Mouse (Mus musculus) gastrocnemius, adult 2 months (tissue): ENCODE data around the gene Zfp84. TPM values are rescaled to one million over a fixed set of nuclear protein-coding genes. Genes with fewer than 3 reads are reported as not detected.
"Not testable (repeated sequence)": the region's sequence is repeated elsewhere in the genome, so short reads cannot be mapped to it uniquely, and the experiment has no call there.

Source experiments
- DNase-seq: peaks from one replicate; pipeline ENCODE4 v3.0.0; 2022
- H3K27ac ChIP-seq: fragments of 200-600 bp; 2 replicates; pipeline ENCODE4 v1.8.1; 2022; ENCODE audit warnings: mild to moderate bottlenecking
- H3K4me3 ChIP-seq: fragments of 200-600 bp; 2 replicates; pipeline ENCODE4 v1.8.1; 2022; ENCODE audit warnings: mild to moderate bottlenecking, moderate library complexity
- CTCF ChIP-seq: fragments of 200-600 bp; IDR thresholded peaks from 2 replicates; pipeline ENCODE4 v1.8.1; 2022; ENCODE audit warnings: antibody characterized with exemption, mild to moderate bottlenecking, moderate library complexity
- intact Hi-C: fragments of 180-260 bp; cut with DNase I; formaldehyde crosslinking; loops from one replicate; pipeline ENCODE4 v1.15.1; 2025
- long read RNA-seq, 2 experiments: library from polyadenylated mRNA; stranded (forward); transcript quantifications; one replicate each; pipeline ENCODE4 v2.0.0; 2021
- total RNA-seq, 2 experiments: library from RNA; stranded (reverse); gene quantifications; 2 replicates each; pipeline ENCODE4 v1.2.3; 2021

The Zfp84 gene
- total RNA-seq = 1 to 10 TPM; 6.2 to 8.8 TPM
- long read RNA-seq, experiment 1, full-length matches to known transcripts = 3 of 3 reads
- long read RNA-seq, experiment 1, partial matches to known transcripts = 0 of 3 reads
- long read RNA-seq, experiment 1, other reads (novel, unspliced or antisense) = 0 of 3 reads
- long read RNA-seq, experiment 2, full-length matches to known transcripts = 7 of 9 reads
- long read RNA-seq, experiment 2, partial matches to known transcripts = 0 of 9 reads
- long read RNA-seq, experiment 2, other reads (novel, unspliced or antisense) = 2 of 9 reads

GRCm38 (mm10) chr7:29768090-29768900 is at the start of gene Zfp84:
Zfp84 (plus strand) TSS chr7:29768552.
- peak; percentile 87 for DNase-seq

GRCm38 (mm10) chr7:29725461-29726142 is 42.8 kb upstream of the Zfp84 start:
- H3K4me3 ChIP-seq, H3K27ac ChIP-seq, intact Hi-C loops, DNase-seq: not testable (repeated sequence)

More at GRCm38 (mm10) chr7:29768090-29768900, at the start of gene Zfp84:
- Histone ChIP-seq H3K4me3 (peak within 1 kb of the TSS; percentile 80), H3K27ac (peak within 1 kb of the TSS; percentile 93)
- intact Hi-C loops = loop anchor here (2.0 to 5.0 kb wide), 3 partner anchors 49 to 139 kb away; partner anchors contain the start of genes Zfp27, Zfp420 and Zfp790
- no peak for TF ChIP-seq CTCF

DNA sequence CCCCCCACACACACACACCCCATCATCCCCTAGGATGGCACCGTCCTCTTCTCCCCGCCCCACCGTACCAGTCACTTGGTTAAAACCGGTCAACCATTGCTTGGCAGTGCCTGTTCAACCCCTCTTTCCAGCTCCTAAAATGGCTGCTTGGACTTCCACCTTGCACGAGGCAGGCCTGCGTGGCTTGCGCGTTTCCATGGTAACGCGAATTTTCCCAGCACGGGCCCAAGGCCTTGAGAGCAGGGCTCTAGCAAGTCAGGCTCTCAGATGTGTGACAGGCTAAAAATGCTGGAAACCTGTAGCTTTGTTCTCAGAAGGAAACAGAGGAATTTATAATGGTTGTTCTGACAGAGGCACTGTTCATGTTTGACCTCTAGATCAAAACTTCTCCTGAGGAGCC is 41.5 kb upstream of the Zfp84 start, which contains the start of gene Catsperg2:
TSS of gene Catsperg2 (minus strand) at position 173 of the 400 bp plus-strand sequence.
- intact Hi-C loops, H3K4me3 ChIP-seq, DNase-seq, H3K27ac ChIP-seq: not testable (repeated sequence)

GRCm38 (mm10) chr7:29728055-29728454 is 40.3 kb upstream of the Zfp84 start:
- no peak for DNase-seq
- intact Hi-C loops = no loop called here
- TF ChIP-seq CTCF = peak; percentile 30; the same call in 1 of the 2 replicates
- H3K27ac ChIP-seq = no peak overlapping the region
- no peak overlapping the region for H3K4me3 ChIP-seq

GRCm38 (mm10) chr7:29742258-29742657 is 26.1 kb upstream of the Zfp84 start:
- TF ChIP-seq CTCF = no peak
- H3K4me3 ChIP-seq = no peak overlapping the region
- intact Hi-C loops = no loop called here
- no peak overlapping the region for H3K27ac ChIP-seq
- DNase-seq = no peak

GRCm38 (mm10) chr7:29760476-29760875 is 7.9 kb upstream of the Zfp84 start:
- no peak for DNase-seq
- intact Hi-C loops = no loop called here
- TF ChIP-seq CTCF = no peak
- Histone ChIP-seq H3K27ac (no peak overlapping the region), H3K4me3 (no peak overlapping the region)

GRCm38 (mm10) chr7:29764702-29765101 is 3.6 kb upstream of the Zfp84 start:
- no peak for DNase-seq
- no peak overlapping the region for H3K4me3 ChIP-seq
- TF ChIP-seq CTCF = no peak
- intact Hi-C loops = loop anchor here (5.0 kb wide), 1 partner anchor 93 kb away; the partner anchor contains the start of gene Zfp420
- H3K27ac ChIP-seq = no peak overlapping the region

DNA sequence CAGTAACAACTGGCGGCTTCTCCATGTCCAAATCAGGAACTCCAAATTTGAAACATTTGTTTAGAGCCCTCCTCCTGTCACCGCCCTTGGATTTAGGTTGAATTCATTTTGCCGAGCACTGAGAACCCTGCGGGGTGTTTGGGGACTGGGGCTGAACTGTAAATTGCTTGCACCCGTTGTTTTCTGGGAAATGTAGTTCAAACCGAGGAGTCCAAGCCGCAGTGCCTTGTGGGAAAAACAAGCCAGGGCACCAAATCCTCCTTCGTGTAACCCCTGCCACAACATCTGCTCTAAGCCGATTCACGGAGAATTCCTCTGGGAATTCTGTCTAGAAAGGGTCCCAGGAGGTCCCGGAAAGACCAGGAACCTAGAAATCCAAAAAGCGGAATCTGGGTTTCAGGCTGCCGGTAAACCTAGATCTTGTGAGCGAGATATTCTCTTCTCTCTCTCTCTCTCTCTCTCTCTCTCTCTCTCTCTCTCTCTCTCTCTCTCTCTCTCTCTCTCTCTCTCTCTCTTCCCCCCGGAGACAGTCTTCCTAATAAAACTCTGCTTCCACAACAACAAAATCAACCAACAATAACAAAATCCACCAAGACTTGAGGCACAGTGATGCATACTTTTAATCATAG is 1.2 kb upstream of the Zfp84 start:
- peak; percentile 84 for DNase-seq
- no peak for TF ChIP-seq CTCF
- peak overlapping the region; percentile 80 for H3K4me3 ChIP-seq
- intact Hi-C loops = loop anchor here (5.0 kb wide), 1 partner anchor 90 kb away; the partner anchor contains the start of gene Zfp420
- H3K27ac ChIP-seq = peak overlapping the region; percentile 93

- intact Hi-C loops = loop anchor here (2.0 to 5.0 kb wide), 3 partner anchors 48 to 138 kb away; partner anchors contain the start of genes Zfp27, Zfp420 and Zfp790
- Histone ChIP-seq H3K4me3 (peak overlapping the region; percentile 80), H3K27ac (peak overlapping the region; percentile 93)
- no peak for DNase-seq
- no peak for TF ChIP-seq CTCF
These were observed 628 bp downstream of the Zfp84 start for GRCm38 (mm10) chr7:29768980-29769379.

DNA sequence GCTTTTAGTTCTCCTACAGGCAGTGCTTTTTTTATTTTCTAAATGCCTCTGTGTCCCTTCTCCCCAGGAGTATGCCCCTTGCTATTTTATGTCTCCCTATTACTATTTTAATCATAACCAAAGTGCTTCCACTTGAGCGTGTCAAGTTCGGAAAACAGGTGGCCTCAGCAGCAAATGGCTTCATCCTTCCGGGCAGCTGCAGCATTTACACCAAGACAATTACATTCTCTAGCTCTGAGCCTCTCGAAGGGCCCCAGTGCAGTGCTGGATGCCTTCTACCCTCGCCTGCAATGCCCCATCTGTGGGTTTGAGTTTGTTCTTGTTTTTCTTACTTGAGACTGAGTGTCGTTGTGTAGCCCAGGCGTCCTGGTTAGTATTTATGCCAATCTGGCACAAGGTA is 5.2 kb downstream of the Zfp84 start:
- no peak for TF ChIP-seq CTCF

GRCm38 (mm10) chr7:29774371-29774770 is 6.0 kb downstream of the Zfp84 start:
- Histone ChIP-seq H3K4me3 (no peak overlapping the region), H3K27ac (peak overlapping the region; percentile 43; the same call in 1 of the 2 replicates)
- intact Hi-C loops = no loop called here
- no peak for DNase-seq
- TF ChIP-seq CTCF = no peak

More for the DNA sequence above, 5.2 kb downstream of the Zfp84 start:
- DNase-seq = no peak
- intact Hi-C loops = no loop called here
- H3K27ac ChIP-seq = peak overlapping the region; percentile 43; the same call in 1 of the 2 replicates
- no peak overlapping the region for H3K4me3 ChIP-seq

DNA sequence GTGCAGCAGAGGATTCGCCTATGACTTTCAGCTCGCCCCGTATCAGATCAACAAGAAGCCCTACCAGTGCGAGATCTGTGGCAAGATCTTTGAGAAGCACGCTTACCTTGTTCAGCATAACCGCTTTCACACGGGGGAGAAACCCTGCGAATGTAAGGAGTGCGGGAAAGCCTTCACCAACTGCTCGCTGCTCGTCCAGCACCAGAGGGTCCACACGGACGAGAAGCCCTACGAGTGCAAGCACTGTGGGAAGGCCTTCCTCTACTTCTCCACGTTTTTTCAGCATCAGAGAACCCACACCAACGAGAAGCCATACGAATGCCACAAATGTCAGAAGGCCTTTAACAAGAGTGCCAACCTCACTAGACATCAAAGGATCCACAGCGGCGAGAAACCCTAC is 8.2 kb downstream of the Zfp84 start:
- intact Hi-C loops = no loop called here
- Histone ChIP-seq H3K27ac (no peak overlapping the region), H3K4me3 (no peak overlapping the region)
- DNase-seq = no peak
- TF ChIP-seq CTCF = no peak
